In genomic region chr16:87712986-87713693, GRCm38 (mm10) we compare ENCODE assay signal across 7 mouse cellular contexts. TPM values are rescaled to one million over a fixed set of nuclear protein-coding genes. Genes with fewer than 3 reads are reported as not detected.
DNase-seq lines count a peak whose midpoint lies in the region; ATAC-seq and TF ChIP-seq lines count a peak whose summit lies in the region.

No protein-coding gene starts in this region.

- peak; percentile 94 for ATAC-seq in G1E (ENCODE audit: extremely low read depth, insufficient number of reproducible peaks, low FRiP score, poor library complexity, severe bottlenecking)

- H3K9me3 ChIP-seq in G1E (replicated peaks), result no peaks in the 10 kb centered on the region

- H3K36me3 ChIP-seq in G1E (replicated peaks), result peaks cover 27% of the 10 kb centered on the region

- no peak for TF ChIP-seq CTCF in G1E (IDR thresholded peaks at IDR 0.05; ENCODE audit: low read depth, low read length)

- peak overlapping the region; percentile 60; the same call in 1 of the 2 replicates for H3K4me3 ChIP-seq in G1E (ENCODE audit: low read depth, low read length)

- H3K27me3 ChIP-seq in G1E (ENCODE audit: insufficient read depth, low read length), result peaks cover 6% of the 10 kb centered on the region; the same call in 1 of the 2 replicates

- intact Hi-C loops in left cerebral cortex, postnatal 10 days (cut with DNase I), result no loop called here

- DNase-seq in G1E (ENCODE audit: low spot score) (peak; percentile 70), MN1 (ENCODE audit: low spot score) (no peak)
- peak; percentile 38 for DNase-seq in adrenal gland, postnatal 25 days
- peak; percentile 81 to 84 for DNase-seq in kidney, adult 8-10 months
- peak; percentile 33 to 46 for DNase-seq in lung, postnatal 4 days
- peak; percentile 78 for DNase-seq in yolk sac, embryonic 10.5 days (ENCODE audit: low spot score)
- DNase-seq in left cerebral cortex, postnatal 10 days (ENCODE audit: extremely low spot score in 1 of 2, low spot score in 2 of 2), result no peak

- H3K4me1 ChIP-seq in G1E (ENCODE audit: insufficient read depth, low read depth, low read length), result peaks cover 63% of the 10 kb centered on the region

RNA-seq across cellular contexts. Expression of gene Bach1, which starts 14.4 kb away (rescaled TPM):
- 15.7 and 16.2 TPM in 2 replicates for total RNA-seq in G1E (2014; fragmentation: Nextera tagmentation)
- total RNA-seq in G1E (2017), result 31.5 and 32.5 TPM in 2 replicates
- 3.8 and 4.9 TPM in 2 replicates for polyA plus RNA-seq in G1E (2012)
- 24.6 and 30.1 TPM in 2 replicates for total RNA-seq in adrenal gland, postnatal 25 days (2021)
- 10 to 100 TPM; 18.0 to 18.4 TPM for total RNA-seq in left cerebral cortex, postnatal 10 days (2021)

Comparison
In these comparisons a context has a peak if more than half of its experiments do, and no peak if none do; other contexts are left out.
1. DNase-seq: peak in G1E (single experiment), adrenal gland, postnatal 25 days (single experiment), kidney, adult 8-10 months (2 of 2), lung, postnatal 4 days (2 of 2) and yolk sac, embryonic 10.5 days (single experiment); none in left cerebral cortex, postnatal 10 days (0 of 2) and MN1 (single experiment).